Mouse (Mus musculus): Measurements from ENCODE around the gene Arl8a.

Arl8a gene

GRCm38 (mm10) chr1:135204196-135205126, 57.8 kb downstream of the Arl8a start:
- DNase-seq = no peak

- DNase-seq = no peak
Measured at GRCm38 (mm10) chr1:135205257-135205656, 58.6 kb downstream of the Arl8a start.
